Mouse (Mus musculus): ENCODE data around the gene Gpha2. TPM values are rescaled to one million over a fixed set of nuclear protein-coding genes. Genes with fewer than 3 reads are reported as not detected.
A peak's percentile ranks its signal among the peaks of the same experiment; 100 is the strongest.

Gpha2 gene
- total and polyA plus RNA-seq, 2 experiments from 2014 or later = not detected

DNA sequence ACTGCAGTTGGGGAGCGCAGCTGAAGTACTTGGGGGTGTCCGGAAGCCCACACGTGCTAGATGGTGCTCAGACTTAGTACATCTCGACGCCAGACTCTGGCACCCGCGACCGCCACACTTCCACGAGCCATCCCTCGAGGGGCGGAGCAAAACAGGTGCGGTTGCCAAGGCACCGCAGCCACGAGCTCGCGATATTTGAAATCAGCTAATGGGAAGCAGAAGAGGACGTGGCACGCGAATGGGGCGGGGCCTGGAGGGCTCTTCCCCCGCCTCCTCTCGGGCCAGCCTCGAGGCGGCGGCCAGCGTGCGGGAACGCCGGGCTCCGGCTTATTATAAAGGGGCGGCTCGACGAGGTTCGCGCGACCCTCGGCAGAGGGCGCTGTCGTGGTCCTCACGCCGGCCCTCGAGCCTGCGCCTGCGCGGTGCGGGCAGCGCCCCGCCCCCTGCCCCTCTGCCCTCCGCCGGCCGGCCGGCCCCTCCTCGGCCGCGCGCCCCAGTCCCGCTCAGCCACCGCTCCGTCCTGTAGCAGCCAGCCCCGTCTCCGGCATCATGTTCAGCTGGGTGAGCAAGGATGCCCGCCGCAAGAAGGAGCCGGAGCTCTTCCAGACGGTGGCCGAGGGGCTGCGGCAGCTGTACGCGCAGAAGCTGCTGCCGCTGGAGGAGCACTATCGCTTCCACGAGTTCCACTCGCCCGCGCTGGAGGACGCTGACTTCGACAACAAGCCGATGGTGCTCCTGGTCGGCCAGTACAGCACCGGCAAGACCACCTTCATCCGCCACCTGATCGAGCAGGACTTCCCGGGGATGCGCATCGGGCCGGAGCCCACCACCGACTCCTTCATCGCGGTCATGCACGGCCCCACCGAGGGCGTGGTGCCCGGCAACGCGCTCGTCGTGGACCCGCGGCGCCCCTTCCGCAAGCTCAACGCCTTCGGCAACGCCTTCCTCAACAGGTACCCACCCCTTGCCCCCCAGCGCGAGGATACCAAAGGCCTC lies 50.5 kb downstream of the Gpha2 start, which contains the start of gene Ehd1:
Gene Ehd1, plus strand, starts transcription at position 300 of the 996 bp plus-strand sequence.
- under 1% methylated on average over 93 of the region's 106 CpGs for WGBS

More for the DNA sequence above, 50.5 kb downstream of the Gpha2 start, which contains the start of gene Ehd1:
- peaks cover 20% of the 10 kb centered on the region; the same call in 1 of the 2 replicates for H3K4me1 ChIP-seq (ENCODE audit: insufficient read depth, low read length)
- H3K9me3 ChIP-seq (ENCODE audit: low read length) = no peaks in the 10 kb centered on the region
- H3K36me3 ChIP-seq (ENCODE audit: insufficient read depth, low read length) = peaks cover 16% of the 10 kb centered on the region
- H3K4me2 ChIP-seq (ENCODE audit: low read depth, low read length, poor library complexity, severe bottlenecking) = peak within 1 kb of the TSS; percentile 91
- peak within 1 kb of the TSS; percentile 78 for H3K27ac ChIP-seq (ENCODE audit: low read depth, low read length)
- peak; percentile 98 for DNase-seq (ENCODE audit: low spot score)
- peak within 1 kb of the TSS; percentile 82 for H3K9ac ChIP-seq (replicated peaks; ENCODE audit: low read length, poor library complexity, severe bottlenecking)
- H3K4me3 ChIP-seq (ENCODE audit: low read depth, low read length) = peak within 1 kb of the TSS; percentile 81
- peak; percentile 95 for ATAC-seq (ENCODE audit: low FRiP score)
- TF ChIP-seq CTCF (IDR thresholded peaks at IDR 0.05) = peak; percentile 68
- no peaks in the 10 kb centered on the region for H3K27me3 ChIP-seq (ENCODE audit: insufficient read depth, low read length)

MicroRNAs encoded within 50 kb of the gene (microRNA counts, 519-probe panel; counts per million panel counts)
- 528 counts per million, percentile 58 among the panel's probes with 10 or more counts for microRNA mmu-miR-192

Small RNAs within 50 kb of the gene (microRNA-seq; reads per million reads assigned to microRNA genes)
- gene Mir192 (ENCODE audit: borderline number of aligned reads) (102 reads per million, percentile 44 among the genes with 10 or more reads in this experiment), gene Mir194-2 (ENCODE audit: borderline number of aligned reads) (144 reads per million, percentile 50 among the genes with 10 or more reads in this experiment)

Other genes with a start within 250 kb of the Gpha2 start
- not detected in 2 replicates for gene Slc22a20, start 240.2 kb upstream of the Gpha2 start, total RNA-seq (2014; rRNA removed)
- gene Slc22a20, start 240.2 kb upstream of the Gpha2 start, polyA plus RNA-seq (2015; fragmentation: Nextera tagmentation; extraction: Ambion mirVana) = not detected in 2 replicates
- gene Capn1, start 210.5 kb upstream of the Gpha2 start, total RNA-seq (2014; rRNA removed) = 7.9 and 13.2 TPM in 2 replicates
- 3.3 and 3.9 TPM in 2 replicates for gene Capn1, start 210.5 kb upstream of the Gpha2 start, polyA plus RNA-seq (2015; fragmentation: Nextera tagmentation; extraction: Ambion mirVana)
- 27.8 and 36.3 TPM in 2 replicates for gene Syvn1, start 179.8 kb upstream of the Gpha2 start, total RNA-seq (2014; rRNA removed)
- gene Syvn1, start 179.8 kb upstream of the Gpha2 start, polyA plus RNA-seq (2015; fragmentation: Nextera tagmentation; extraction: Ambion mirVana) = 34.6 and 34.8 TPM in 2 replicates
- gene Mrpl49, start 168.6 kb upstream of the Gpha2 start, total RNA-seq (2014; rRNA removed) = 34.7 and 37.3 TPM in 2 replicates
- 50.0 and 55.8 TPM in 2 replicates for gene Mrpl49, start 168.6 kb upstream of the Gpha2 start, polyA plus RNA-seq (2015; fragmentation: Nextera tagmentation; extraction: Ambion mirVana)
- gene Fau, start 168.5 kb upstream of the Gpha2 start, total RNA-seq (2014; rRNA removed) = 494 and 628 TPM in 2 replicates
- gene Fau, start 168.5 kb upstream of the Gpha2 start, polyA plus RNA-seq (2015; fragmentation: Nextera tagmentation; extraction: Ambion mirVana) = 587 and 625 TPM in 2 replicates
- 53.3 and 59.1 TPM in 2 replicates for gene Znhit2, start 165.2 kb upstream of the Gpha2 start, total RNA-seq (2014; rRNA removed)
- gene Znhit2, start 165.2 kb upstream of the Gpha2 start, polyA plus RNA-seq (2015; fragmentation: Nextera tagmentation; extraction: Ambion mirVana) = 40.4 and 41.0 TPM in 2 replicates
- 79.5 and 98.1 TPM in 2 replicates for gene Tm7sf2, start 158.0 kb upstream of the Gpha2 start, total RNA-seq (2014; rRNA removed)
- 50.2 and 51.6 TPM in 2 replicates for gene Tm7sf2, start 158.0 kb upstream of the Gpha2 start, polyA plus RNA-seq (2015; fragmentation: Nextera tagmentation; extraction: Ambion mirVana)
- gene Vps51, start 149.1 kb upstream of the Gpha2 start, total RNA-seq (2014; rRNA removed) = 95.7 and 114 TPM in 2 replicates
- gene Vps51, start 149.1 kb upstream of the Gpha2 start, polyA plus RNA-seq (2015; fragmentation: Nextera tagmentation; extraction: Ambion mirVana) = 92.4 and 101 TPM in 2 replicates
- gene Tmem262, start 146.3 kb upstream of the Gpha2 start, total RNA-seq (2014; rRNA removed) = not detected in 2 replicates
- not detected in 2 replicates for gene Tmem262, start 146.3 kb upstream of the Gpha2 start, polyA plus RNA-seq (2015; fragmentation: Nextera tagmentation; extraction: Ambion mirVana)
- gene Gm28374, start 144.1 kb upstream of the Gpha2 start, total RNA-seq (2014; rRNA removed) = not detected in 2 replicates
- gene Gm28374, start 144.1 kb upstream of the Gpha2 start, polyA plus RNA-seq (2015; fragmentation: Nextera tagmentation; extraction: Ambion mirVana) = 0.81 and 1.1 TPM in 2 replicates
- gene Zfpl1, start 141.4 kb upstream of the Gpha2 start, total RNA-seq (2014; rRNA removed) = 76.0 and 97.6 TPM in 2 replicates
- gene Zfpl1, start 141.4 kb upstream of the Gpha2 start, polyA plus RNA-seq (2015; fragmentation: Nextera tagmentation; extraction: Ambion mirVana) = 92.0 and 99.6 TPM in 2 replicates
- gene Cdca5, start 141.4 kb upstream of the Gpha2 start, total RNA-seq (2014; rRNA removed) = 1.3 and 1.6 TPM in 2 replicates
- 1.6 and 1.8 TPM in 2 replicates for gene Cdca5, start 141.4 kb upstream of the Gpha2 start, polyA plus RNA-seq (2015; fragmentation: Nextera tagmentation; extraction: Ambion mirVana)
- not detected in 2 replicates for gene AC131692.1, start 132.0 kb upstream of the Gpha2 start, total RNA-seq (2014; rRNA removed)
- not detected in 2 replicates for gene AC131692.1, start 132.0 kb upstream of the Gpha2 start, polyA plus RNA-seq (2015; fragmentation: Nextera tagmentation; extraction: Ambion mirVana)
- 0.42 and 1.0 TPM in 2 replicates for gene Naaladl1, start 120.6 kb upstream of the Gpha2 start, total RNA-seq (2014; rRNA removed)
- 0.41 and 0.53 TPM in 2 replicates for gene Naaladl1, start 120.6 kb upstream of the Gpha2 start, polyA plus RNA-seq (2015; fragmentation: Nextera tagmentation; extraction: Ambion mirVana)
- 66.6 and 73.1 TPM in 2 replicates for gene Sac3d1, start 107.7 kb upstream of the Gpha2 start, total RNA-seq (2014; rRNA removed)
- gene Sac3d1, start 107.7 kb upstream of the Gpha2 start, polyA plus RNA-seq (2015; fragmentation: Nextera tagmentation; extraction: Ambion mirVana) = 52.6 and 53.1 TPM in 2 replicates
- gene Snx15, start 98.1 kb upstream of the Gpha2 start, total RNA-seq (2014; rRNA removed) = 51.0 and 66.4 TPM in 2 replicates
- 66.1 and 69.1 TPM in 2 replicates for gene Snx15, start 98.1 kb upstream of the Gpha2 start, polyA plus RNA-seq (2015; fragmentation: Nextera tagmentation; extraction: Ambion mirVana)
- gene Batf2, start 85.4 kb upstream of the Gpha2 start, total RNA-seq (2014; rRNA removed) = not detected in 2 replicates
- gene Batf2, start 85.4 kb upstream of the Gpha2 start, polyA plus RNA-seq (2015; fragmentation: Nextera tagmentation; extraction: Ambion mirVana) = not detected in 2 replicates
- gene Arl2, start 84.8 kb upstream of the Gpha2 start, total RNA-seq (2014; rRNA removed) = 83.4 and 123 TPM in 2 replicates
- gene Arl2, start 84.8 kb upstream of the Gpha2 start, polyA plus RNA-seq (2015; fragmentation: Nextera tagmentation; extraction: Ambion mirVana) = 159 and 174 TPM in 2 replicates
- gene Majin, start 42.0 kb upstream of the Gpha2 start, total RNA-seq (2014; rRNA removed) = not detected in 2 replicates
- 0.16 and 0.18 TPM in 2 replicates for gene Majin, start 42.0 kb upstream of the Gpha2 start, polyA plus RNA-seq (2015; fragmentation: Nextera tagmentation; extraction: Ambion mirVana)
- gene Ppp2r5b, start 9.5 kb downstream of the Gpha2 start, total RNA-seq (2014; rRNA removed) = 248 and 256 TPM in 2 replicates
- gene Ppp2r5b, start 9.5 kb downstream of the Gpha2 start, polyA plus RNA-seq (2015; fragmentation: Nextera tagmentation; extraction: Ambion mirVana) = 177 and 189 TPM in 2 replicates
- gene Atg2a, start 15.3 kb downstream of the Gpha2 start, total RNA-seq (2014; rRNA removed) = 34.3 and 38.2 TPM in 2 replicates
- 9.6 and 9.7 TPM in 2 replicates for gene Atg2a, start 15.3 kb downstream of the Gpha2 start, polyA plus RNA-seq (2015; fragmentation: Nextera tagmentation; extraction: Ambion mirVana)
- 117 and 139 TPM in 2 replicates for gene Ehd1, start 50.3 kb downstream of the Gpha2 start, total RNA-seq (2014; rRNA removed)
- 73.0 and 74.0 TPM in 2 replicates for gene Ehd1, start 50.3 kb downstream of the Gpha2 start, polyA plus RNA-seq (2015; fragmentation: Nextera tagmentation; extraction: Ambion mirVana)
- 4.8 and 5.4 TPM in 2 replicates for gene Cdc42bpg, start 80.1 kb downstream of the Gpha2 start, total RNA-seq (2014; rRNA removed)
- 0.20 and 0.67 TPM in 2 replicates for gene Cdc42bpg, start 80.1 kb downstream of the Gpha2 start, polyA plus RNA-seq (2015; fragmentation: Nextera tagmentation; extraction: Ambion mirVana)
- 59.6 and 85.6 TPM in 2 replicates for gene Men1, start 108.6 kb downstream of the Gpha2 start, total RNA-seq (2014; rRNA removed)
- gene Men1, start 108.6 kb downstream of the Gpha2 start, polyA plus RNA-seq (2015; fragmentation: Nextera tagmentation; extraction: Ambion mirVana) = 56.8 and 60.6 TPM in 2 replicates
- 70.6 and 86.8 TPM in 2 replicates for gene Map4k2, start 114.8 kb downstream of the Gpha2 start, total RNA-seq (2014; rRNA removed)
- 18.1 TPM in 2 replicates for gene Map4k2, start 114.8 kb downstream of the Gpha2 start, polyA plus RNA-seq (2015; fragmentation: Nextera tagmentation; extraction: Ambion mirVana)
- gene Sf1, start 137.3 kb downstream of the Gpha2 start, total RNA-seq (2014; rRNA removed) = 70.5 and 92.2 TPM in 2 replicates
- gene Sf1, start 137.3 kb downstream of the Gpha2 start, polyA plus RNA-seq (2015; fragmentation: Nextera tagmentation; extraction: Ambion mirVana) = 90.2 and 95.5 TPM in 2 replicates
- 16.4 and 25.8 TPM in 2 replicates for gene Pygm, start 158.0 kb downstream of the Gpha2 start, total RNA-seq (2014; rRNA removed)
- gene Pygm, start 158.0 kb downstream of the Gpha2 start, polyA plus RNA-seq (2015; fragmentation: Nextera tagmentation; extraction: Ambion mirVana) = 11.7 and 13.2 TPM in 2 replicates
- gene Rasgrp2, start 173.0 kb downstream of the Gpha2 start, total RNA-seq (2014; rRNA removed) = 250 and 291 TPM in 2 replicates
- 232 and 264 TPM in 2 replicates for gene Rasgrp2, start 173.0 kb downstream of the Gpha2 start, polyA plus RNA-seq (2015; fragmentation: Nextera tagmentation; extraction: Ambion mirVana)
- gene Nrxn2, start 192.4 kb downstream of the Gpha2 start, total RNA-seq (2014; rRNA removed) = 382 and 409 TPM in 2 replicates
- 74.3 and 75.7 TPM in 2 replicates for gene Nrxn2, start 192.4 kb downstream of the Gpha2 start, polyA plus RNA-seq (2015; fragmentation: Nextera tagmentation; extraction: Ambion mirVana)

All from midbrain, postnatal 0 days (tissue).